In the genomic region with DNA sequence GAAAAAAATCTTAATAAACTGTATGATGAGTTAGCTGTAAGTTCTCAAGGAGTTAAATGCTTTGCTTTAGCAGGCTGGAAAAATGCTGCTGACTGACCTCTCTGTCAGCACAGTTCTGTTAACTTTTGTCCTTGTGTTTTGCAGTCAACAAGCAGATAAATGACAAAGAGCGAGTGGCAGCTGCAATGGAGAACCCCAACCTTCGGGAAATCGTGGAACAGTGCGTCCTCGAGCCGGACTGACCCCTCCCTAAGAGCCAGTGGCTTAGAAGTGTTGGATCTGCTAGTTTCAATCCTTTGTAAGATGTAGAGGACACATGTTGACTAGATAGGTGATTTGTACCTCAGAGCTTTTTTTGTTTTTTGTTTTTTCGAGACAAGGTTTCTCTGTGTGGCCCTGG, we compare ENCODE assay signal across 25 mouse cellular contexts. TPM values are rescaled to one million over a fixed set of nuclear protein-coding genes. Genes with fewer than 3 reads are reported as not detected.
A peak's percentile ranks its signal among the peaks of the same experiment; 100 is the strongest.
DNase-seq lines count a peak whose midpoint lies in the region; TF ChIP-seq lines count a peak whose summit lies in the region.
"Had no signal": no experiment of that assay in that cellular context is flagged by ENCODE, and none has a peak within 500 bp of the region (broad histone marks: within the 10 kb centered on the region; RNA-seq: fewer than 3 reads in every experiment).

No protein-coding gene starts in this region.

- DNase-seq in adrenal gland, adult (ENCODE audit: inconsistent age in 2 of 2, low spot score in 1 of 2) = peak; percentile 82 to 87
- no peak for DNase-seq in adrenal gland, postnatal 25 days
- DNase-seq in heart, embryonic 10.5 days (ENCODE audit: low spot score) = peak; percentile 43
- DNase-seq in heart, postnatal 10 days = no peak
- DNase-seq in testis, postnatal 14 days (ENCODE audit: low spot score) = no peak
- no peak for DNase-seq in gastrocnemius, adult 2 months
- DNase-seq in cerebellum, adult 11 months = no peak
- DNase-seq: cerebellum, adult 11-12 months; cerebellum, adult 8-10 months; cerebellum, postnatal 10 days; cerebellum, postnatal 36 days; embryo, embryonic 11 days; gastrocnemius, postnatal 10 days; gastrocnemius, postnatal 36 days; heart, postnatal 14 days had no signal

- TF ChIP-seq CTCF in testis, adult 2 months (IDR thresholded peaks at IDR 0.05; ENCODE audit: control insufficient read depth, insufficient read depth, insufficient replicate concordance, low read depth, low read length) = no peak
- no peak for TF ChIP-seq CTCF in gastrocnemius, adult 2 months (IDR thresholded peaks at IDR 0.05)

- intact Hi-C loops in heart, postnatal 10 days (cut with DNase I) = no loop called here
- intact Hi-C loops in gastrocnemius, adult 2 months (cut with DNase I) = no loop called here

- no peaks in the 10 kb centered on the region for H3K9me3 ChIP-seq in heart, embryonic 10.5 days
- H3K9me3 ChIP-seq: embryonic facial prominence, embryonic 10.5 days; embryonic facial prominence, embryonic 13.5 days; forebrain, embryonic 12.5 days; forebrain, embryonic 15.5 days; heart, embryonic 12.5 days; heart, embryonic 15.5 days; hindbrain, embryonic 12.5 days; hindbrain, embryonic 15.5 days had no signal

- no peaks in the 10 kb centered on the region for H3K4me1 ChIP-seq in heart, embryonic 10.5 days
- H3K4me1 ChIP-seq in testis, adult 2 months (ENCODE audit: control insufficient read depth, insufficient read depth, low read length) = no peaks in the 10 kb centered on the region
- H3K4me1 ChIP-seq: embryonic facial prominence, embryonic 10.5 days; embryonic facial prominence, embryonic 13.5 days; forebrain, embryonic 12.5 days; forebrain, embryonic 15.5 days; heart, embryonic 12.5 days; heart, embryonic 15.5 days; hindbrain, embryonic 12.5 days; hindbrain, embryonic 15.5 days had no signal

- H3K27me3 ChIP-seq in heart, embryonic 10.5 days (ENCODE audit: insufficient read depth, poor library complexity, severe bottlenecking) = no peaks in the 10 kb centered on the region
- no peaks in the 10 kb centered on the region for H3K27me3 ChIP-seq in testis, adult 2 months (ENCODE audit: control insufficient read depth, insufficient read depth, low read length)
- H3K27me3 ChIP-seq: embryonic facial prominence, embryonic 13.5 days; forebrain, embryonic 12.5 days; forebrain, embryonic 15.5 days; heart, embryonic 12.5 days; heart, embryonic 15.5 days; hindbrain, embryonic 12.5 days; hindbrain, embryonic 15.5 days had no signal

- 88% methylated on average over 7 of the region's 7 CpGs for WGBS in heart, embryonic 10.5 days

- H3K4me3 ChIP-seq in heart, embryonic 10.5 days = no peak overlapping the region
- no peak overlapping the region for H3K4me3 ChIP-seq in testis, adult 2 months (ENCODE audit: control insufficient read depth, low read depth, low read length)
- H3K4me3 ChIP-seq in gastrocnemius, adult 2 months = no peak overlapping the region
- H3K4me3 ChIP-seq: embryonic facial prominence, embryonic 10.5 days; embryonic facial prominence, embryonic 13.5 days; erythroblast, embryonic 14.5 days; forebrain, embryonic 12.5 days; forebrain, embryonic 15.5 days; heart, embryonic 12.5 days; heart, embryonic 15.5 days; hindbrain, embryonic 12.5 days; hindbrain, embryonic 15.5 days had no signal

- H3K36me3 ChIP-seq in heart, embryonic 10.5 days = peaks cover 77% of the 10 kb centered on the region
- H3K36me3 ChIP-seq in testis, adult 2 months (ENCODE audit: control insufficient read depth, insufficient read depth, low read length) = peaks cover 2% of the 10 kb centered on the region; the same call in 1 of the 2 replicates

- no peak overlapping the region for H3K27ac ChIP-seq in heart, embryonic 10.5 days
- H3K27ac ChIP-seq in testis, adult 2 months (ENCODE audit: control insufficient read depth, insufficient read depth, low read depth, low read length) = 0 out of 2 replicates have a peak overlapping the region, but pooled peaks have one; percentile 25
- H3K27ac ChIP-seq in gastrocnemius, adult 2 months = no peak overlapping the region
- H3K27ac ChIP-seq: embryonic facial prominence, embryonic 10.5 days; embryonic facial prominence, embryonic 13.5 days; forebrain, embryonic 12.5 days; forebrain, embryonic 15.5 days; heart, embryonic 15.5 days; hindbrain, embryonic 12.5 days; hindbrain, embryonic 15.5 days had no signal

- no peak for TF ChIP-seq POLR2A in testis, adult 2 months (IDR thresholded peaks at IDR 0.05; ENCODE audit: control insufficient read depth, low read depth, low read length)

RNA-seq across cellular contexts. Expression of a gene that starts 11.8 kb away (rescaled TPM):
- total RNA-seq in adrenal gland, postnatal 25 days (2021) = 75.1 and 83.5 TPM in 2 replicates
- polyA plus RNA-seq in heart, embryonic 10.5 days (2016; fragmentation: Nextera tagmentation; extraction: Ambion mirVana) = 174 TPM in 2 replicates
- 10 to 100 TPM; 84.0 to 85.4 TPM for total RNA-seq in heart, postnatal 10 days (2021)
- 15.1 and 18.2 TPM in 2 replicates for polyA plus RNA-seq in testis, adult 2 months (2012; rRNA removed)
- 10 to 100 TPM; 43.7 to 52.9 TPM for total RNA-seq in gastrocnemius, adult 2 months (2021)

RNA-seq across cellular contexts. Expression of a gene that starts 11.8 kb away (rescaled TPM):
- 102 and 125 TPM in 2 replicates for total RNA-seq in adrenal gland, postnatal 25 days (2021)
- polyA plus RNA-seq in heart, embryonic 10.5 days (2016; fragmentation: Nextera tagmentation; extraction: Ambion mirVana) = 81.9 and 101 TPM in 2 replicates
- total RNA-seq in heart, postnatal 10 days (2021) = 10 to 100 TPM; 38.5 to 41.3 TPM
- 98.1 and 102 TPM in 2 replicates for polyA plus RNA-seq in testis, adult 2 months (2012; rRNA removed)
- 10 to 100 TPM; 10.9 to 16.0 TPM for total RNA-seq in gastrocnemius, adult 2 months (2021)

RNA-seq across cellular contexts. Expression of a gene that starts 19.8 kb away (rescaled TPM):
- total RNA-seq in adrenal gland, postnatal 25 days (2021) = 5.9 and 10.4 TPM in 2 replicates
- 7.8 and 8.5 TPM in 2 replicates for polyA plus RNA-seq in heart, embryonic 10.5 days (2016; fragmentation: Nextera tagmentation; extraction: Ambion mirVana)
- 1 to 10 TPM; 5.1 to 5.3 TPM for total RNA-seq in heart, postnatal 10 days (2021)
- 0.67 and 0.70 TPM in 2 replicates for polyA plus RNA-seq in testis, adult 2 months (2012; rRNA removed)
- 10 to 100 TPM; 24.2 to 38.4 TPM for total RNA-seq in gastrocnemius, adult 2 months (2021)

Comparison
In these comparisons a context has a peak if more than half of its experiments do, and no peak if none do; other contexts are left out.
1. DNase-seq: peak in adrenal gland, adult (2 of 2) and heart, embryonic 10.5 days (single experiment); none in adrenal gland, postnatal 25 days (single experiment), heart, postnatal 10 days (0 of 2), testis, postnatal 14 days (single experiment), gastrocnemius, adult 2 months (single experiment) and cerebellum, adult 11 months (single experiment).